Mouse (Mus musculus): Measurements from ENCODE around the gene Agpat2. TPM values are rescaled to one million over a fixed set of nuclear protein-coding genes. Genes with fewer than 3 reads are reported as not detected.

Gene Agpat2
- polyA plus RNA-seq, 1 experiment from 2014 or later, result 57.1 TPM

GRCm38 (mm10) chr2:26588573-26588972 is 15.6 kb downstream of the Agpat2 start:
- peak overlapping the region; percentile 76 for H3K4me2 ChIP-seq (ENCODE audit: low read length)
- ATAC-seq (replicated peaks; ENCODE audit: low FRiP score, low read depth) (no peak; the same call in 1 of the 2 replicates), DNase-seq (ENCODE audit: low spot score) (peak; percentile 71)
- WGBS, result 19% methylated on average over 4 of the region's 4 CpGs
- H3K36me3 ChIP-seq (ENCODE audit: insufficient read depth, low read length), result peaks cover 15% of the 10 kb centered on the region
- H3K9me3 ChIP-seq (replicated peaks; ENCODE audit: low read length), result no peaks in the 10 kb centered on the region
- no peaks in the 10 kb centered on the region; the same call in 1 of the 2 replicates for H3K4me1 ChIP-seq (replicated peaks; ENCODE audit: insufficient read depth, low read length)
- peak overlapping the region; percentile 53 for H3K4me3 ChIP-seq (replicated peaks; ENCODE audit: low read depth, low read length)
- H3K27me3 ChIP-seq (ENCODE audit: insufficient read depth, low read length), result no peaks in the 10 kb centered on the region
- peak overlapping the region; percentile 87; the same call in 1 of the 2 replicates for H3K27ac ChIP-seq
- peak overlapping the region; percentile 71 for H3K9ac ChIP-seq (ENCODE audit: low read depth, low read length)
- TF ChIP-seq CTCF (IDR thresholded peaks at IDR 0.05; ENCODE audit: low read depth), result no peak

- Histone ChIP-seq H3K4me3 (replicated peaks; ENCODE audit: low read depth, low read length) (peak overlapping the region; percentile 53), H3K27ac (peak overlapping the region; percentile 87; the same call in 1 of the 2 replicates), H3K27me3 (ENCODE audit: insufficient read depth, low read length) (no peaks in the 10 kb centered on the region), H3K4me1 (replicated peaks; ENCODE audit: insufficient read depth, low read length) (no peaks in the 10 kb centered on the region; the same call in 1 of the 2 replicates), H3K4me2 (ENCODE audit: low read length) (peak overlapping the region; percentile 76), H3K9ac (ENCODE audit: low read depth, low read length) (peak overlapping the region; percentile 71), H3K36me3 (ENCODE audit: insufficient read depth, low read length) (peaks cover 1% of the 10 kb centered on the region; the same call in 1 of the 2 replicates), H3K9me3 (replicated peaks; ENCODE audit: low read length) (no peaks in the 10 kb centered on the region)
- DNase-seq (ENCODE audit: low spot score), result peak; percentile 56
- 4% methylated on average over 11 of the region's 11 CpGs for WGBS
- TF ChIP-seq CTCF (IDR thresholded peaks at IDR 0.05; ENCODE audit: low read depth), result peak; percentile 28; the same call in 1 of the 2 replicates
- ATAC-seq (replicated peaks; ENCODE audit: low FRiP score, low read depth), result peak; percentile 44
Measured at GRCm38 (mm10) chr2:26587044-26587405, 17.2 kb downstream of the Agpat2 start.

GRCm38 (mm10) chr2:26586294-26587043 is 17.7 kb downstream of the Agpat2 start, which contains the start of gene Gm20532:
TSS of gene Gm20532 (plus strand) at chr2:26586639.
- H3K27ac ChIP-seq, result peak within 1 kb of the TSS; percentile 87
- peak within 1 kb of the TSS; percentile 71 for H3K9ac ChIP-seq (ENCODE audit: low read depth, low read length)
- peak; percentile 56 for ATAC-seq (replicated peaks; ENCODE audit: low FRiP score, low read depth)
- under 1% methylated on average over 55 of the region's 65 CpGs for WGBS
- peak within 1 kb of the TSS; percentile 53 for H3K4me3 ChIP-seq (replicated peaks; ENCODE audit: low read depth, low read length)
- no peaks in the 10 kb centered on the region; the same call in 1 of the 2 replicates for H3K4me1 ChIP-seq (replicated peaks; ENCODE audit: insufficient read depth, low read length)
- peak; percentile 70 for TF ChIP-seq CTCF (IDR thresholded peaks at IDR 0.05; ENCODE audit: low read depth)
- DNase-seq (ENCODE audit: low spot score), result peak; percentile 88
- H3K27me3 ChIP-seq (ENCODE audit: insufficient read depth, low read length), result no peaks in the 10 kb centered on the region
- no peaks in the 10 kb centered on the region for H3K9me3 ChIP-seq (replicated peaks; ENCODE audit: low read length)
- H3K4me2 ChIP-seq (ENCODE audit: low read length), result peak within 1 kb of the TSS; percentile 76
- H3K36me3 ChIP-seq (ENCODE audit: insufficient read depth, low read length), result no peaks in the 10 kb centered on the region

- H3K9me3 ChIP-seq (replicated peaks; ENCODE audit: low read length), result no peaks in the 10 kb centered on the region
- DNase-seq (ENCODE audit: low spot score), result no peak
- H3K36me3 ChIP-seq (ENCODE audit: insufficient read depth, low read length), result no peaks in the 10 kb centered on the region
- no peak for ATAC-seq (replicated peaks; ENCODE audit: low FRiP score, low read depth)
- H3K4me2 ChIP-seq (ENCODE audit: low read length), result peak overlapping the region; percentile 76
- WGBS, result 50% methylated on average over 6 of the region's 6 CpGs
- peak overlapping the region; percentile 87 for H3K27ac ChIP-seq
- no peaks in the 10 kb centered on the region for H3K27me3 ChIP-seq (ENCODE audit: insufficient read depth, low read length)
- 0 out of 2 replicates have a peak, but pooled peaks have one; percentile 3 for TF ChIP-seq CTCF (IDR thresholded peaks at IDR 0.05; ENCODE audit: low read depth)
- no peaks in the 10 kb centered on the region; the same call in 1 of the 2 replicates for H3K4me1 ChIP-seq (replicated peaks; ENCODE audit: insufficient read depth, low read length)
- peak overlapping the region; percentile 53 for H3K4me3 ChIP-seq (replicated peaks; ENCODE audit: low read depth, low read length)
- peak overlapping the region; percentile 71 for H3K9ac ChIP-seq (ENCODE audit: low read depth, low read length)
Measured at GRCm38 (mm10) chr2:26585713-26586112, 18.5 kb downstream of the Agpat2 start.

- Histone ChIP-seq H3K9me3 (replicated peaks; ENCODE audit: low read length) (no peaks in the 10 kb centered on the region), H3K9ac (ENCODE audit: low read depth, low read length) (peak overlapping the region; percentile 62), H3K27ac (peak overlapping the region; percentile 87), H3K4me1 (replicated peaks; ENCODE audit: insufficient read depth, low read length) (no peaks in the 10 kb centered on the region; the same call in 1 of the 2 replicates), H3K27me3 (ENCODE audit: insufficient read depth, low read length) (no peaks in the 10 kb centered on the region), H3K4me3 (replicated peaks; ENCODE audit: low read depth, low read length) (peak overlapping the region; percentile 31), H3K4me2 (ENCODE audit: low read length) (0 out of 2 replicates have a peak overlapping the region, but pooled peaks have one; percentile 10), H3K36me3 (ENCODE audit: insufficient read depth, low read length) (no peaks in the 10 kb centered on the region)
- ATAC-seq (replicated peaks; ENCODE audit: low FRiP score, low read depth) (no peak), DNase-seq (ENCODE audit: low spot score) (no peak)
- 47% methylated on average over 11 of the region's 11 CpGs for WGBS
- TF ChIP-seq CTCF (IDR thresholded peaks at IDR 0.05; ENCODE audit: low read depth), result no peak
Measured at GRCm38 (mm10) chr2:26583640-26584039, 20.6 kb downstream of the Agpat2 start.

- Histone ChIP-seq H3K4me3 (replicated peaks; ENCODE audit: low read depth, low read length) (no peak overlapping the region), H3K9me3 (replicated peaks; ENCODE audit: low read length) (no peaks in the 10 kb centered on the region), H3K27ac (peak overlapping the region; percentile 77), H3K4me1 (replicated peaks; ENCODE audit: insufficient read depth, low read length) (0 out of 2 replicates have a peak, but pooled peaks cover 4% of the 10 kb centered on the region), H3K9ac (ENCODE audit: low read depth, low read length) (no peak overlapping the region), H3K27me3 (ENCODE audit: insufficient read depth, low read length) (no peaks in the 10 kb centered on the region), H3K36me3 (ENCODE audit: insufficient read depth, low read length) (no peaks in the 10 kb centered on the region), H3K4me2 (ENCODE audit: low read length) (no peak overlapping the region)
- no peak for TF ChIP-seq CTCF (IDR thresholded peaks at IDR 0.05; ENCODE audit: low read depth)
- 70% methylated on average over 7 of the region's 7 CpGs for WGBS
- DNase-seq (ENCODE audit: low spot score) (no peak), ATAC-seq (replicated peaks; ENCODE audit: low FRiP score, low read depth) (no peak)
Measured at GRCm38 (mm10) chr2:26582741-26583140, 21.5 kb downstream of the Agpat2 start.

Measured in kidney, postnatal 0 days (tissue).